Mouse (Mus musculus) natural killer cell, adult 2 months (primary cell): Measurements from ENCODE around the gene Tagln3.

Experiments used
- DNase-seq, 2 experiments: peaks; one replicate each; pipeline ENCODE4 v3.0.0; 2022; ENCODE audit warnings: low spot score in 2 of 2

Gene Tagln3

GRCm38 (mm10) chr16:45720022-45720630 is 4.3 kb downstream of the Tagln3 start:
- no peak for DNase-seq

GRCm38 (mm10) chr16:45718296-45718695 is 6.1 kb downstream of the Tagln3 start:
- no peak for DNase-seq

- no peak for DNase-seq
Measured at GRCm38 (mm10) chr16:45714489-45715150, 9.8 kb downstream of the Tagln3 start.

- DNase-seq = no peak
Measured at GRCm38 (mm10) chr16:45713878-45714277, 10.5 kb downstream of the Tagln3 start.

- DNase-seq = no peak
Measured at GRCm38 (mm10) chr16:45713261-45713660, 11.1 kb downstream of the Tagln3 start.

- no peak for DNase-seq
Measured at GRCm38 (mm10) chr16:45711263-45711662, 13.1 kb downstream of the Tagln3 start.

GRCm38 (mm10) chr16:45699301-45699700 is 25.1 kb downstream of the Tagln3 start:
- DNase-seq = no peak

GRCm38 (mm10) chr16:45697996-45698395 is 26.4 kb downstream of the Tagln3 start:
- DNase-seq = no peak

- DNase-seq = no peak
Measured at GRCm38 (mm10) chr16:45695445-45696160, 28.8 kb downstream of the Tagln3 start.

- no peak for DNase-seq
Measured at GRCm38 (mm10) chr16:45693558-45693957, 30.9 kb downstream of the Tagln3 start, which contains the start of gene Tmprss7. Tmprss7 (minus strand) TSS chr16:45693658.

GRCm38 (mm10) chr16:45692851-45693250 is 31.6 kb downstream of the Tagln3 start:
- no peak for DNase-seq

GRCm38 (mm10) chr16:45690178-45690577 is 34.2 kb downstream of the Tagln3 start:
- DNase-seq = no peak

GRCm38 (mm10) chr16:45686833-45687232 is 37.6 kb downstream of the Tagln3 start:
- no peak for DNase-seq

- DNase-seq = no peak
Measured at GRCm38 (mm10) chr16:45685295-45685694, 39.1 kb downstream of the Tagln3 start.

- DNase-seq = peak; percentile 29 to 33
Measured at GRCm38 (mm10) chr16:45684815-45685214, 39.6 kb downstream of the Tagln3 start.

- DNase-seq = no peak
Measured at GRCm38 (mm10) chr16:45676462-45676861, 47.9 kb downstream of the Tagln3 start.

GRCm38 (mm10) chr16:45670005-45670404 is 54.4 kb downstream of the Tagln3 start:
- no peak for DNase-seq

GRCm38 (mm10) chr16:45668178-45668577 is 56.2 kb downstream of the Tagln3 start:
- DNase-seq = no peak

GRCm38 (mm10) chr16:45666136-45666535 is 58.3 kb downstream of the Tagln3 start:
- peak in 1 of 2 experiments; percentile 3 for DNase-seq

- DNase-seq = no peak
Measured at GRCm38 (mm10) chr16:45662381-45662780, 62.0 kb downstream of the Tagln3 start.
